Mouse (Mus musculus): ENCODE measurements around the gene Kifc3.
A peak's percentile ranks its signal among the peaks of the same experiment; 100 is the strongest.

DNA sequence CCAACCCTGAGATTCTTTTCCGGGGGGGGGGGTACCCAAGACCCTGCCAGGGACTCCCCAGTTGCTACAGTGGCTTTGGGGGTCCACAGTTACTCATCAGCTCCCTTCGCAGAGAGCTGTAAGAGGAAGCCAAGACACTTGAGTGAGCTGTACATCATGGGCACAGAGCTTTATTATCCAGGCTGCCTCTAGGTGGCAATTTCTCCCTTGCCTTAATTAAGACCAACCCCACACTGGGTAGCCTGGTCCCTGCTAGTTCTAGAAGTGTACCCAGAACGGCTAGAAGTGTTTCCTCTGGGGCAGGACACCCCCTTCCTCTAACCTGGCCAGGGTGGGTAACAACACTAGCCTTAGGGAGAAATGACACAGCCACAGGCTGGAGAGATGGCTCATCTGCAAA, 67.4 kb downstream of the Kifc3 start:
- TF ChIP-seq CTCF (IDR thresholded peaks at IDR 0.05; ENCODE audit: low read depth) (peak; percentile 37), EP300 (IDR thresholded peaks at IDR 0.05; ENCODE audit: low read depth) (no peak)

Data from heart, postnatal 0 days (tissue).